Mouse (Mus musculus) embryonic facial prominence, embryonic 15.5 days (tissue): Measurements from ENCODE around the gene Sept6. TPM values are rescaled to one million over a fixed set of nuclear protein-coding genes. Genes with fewer than 3 reads are reported as not detected.

Experiments used
- ATAC-seq: fragments of 200-750 bp; cut with Nextera tagmentation; 2 replicates; pipeline ENCODE4 v1.8.0; 2017; ENCODE audit warnings: low read depth, moderate TSS enrichment; ENCODE audit not compliant: insufficient number of reproducible peaks, low FRiP score, low TSS enrichment
- H3K27ac ChIP-seq: fragments of 300-500 bp; sonication (generic); replicated peaks from 2 replicates; pipeline ENCODE4 v1.5.1; 2015; ENCODE audit warnings: mild to moderate bottlenecking, inconsistent platforms
- H3K27me3 ChIP-seq: fragments of 300-500 bp; sonication (generic); 2 replicates; pipeline ENCODE4 v1.6.1; 2015; ENCODE audit warnings: inconsistent platforms
- H3K36me3 ChIP-seq: fragments of 300-500 bp; sonication (generic); 2 replicates; pipeline ENCODE4 v1.6.1; 2015; ENCODE audit warnings: mild to moderate bottlenecking, inconsistent platforms
- H3K4me1 ChIP-seq: fragments of 300-500 bp; sonication (generic); 2 replicates; pipeline ENCODE4 v1.6.1; 2015; ENCODE audit warnings: inconsistent platforms
- H3K4me2 ChIP-seq: fragments of 300-500 bp; sonication (generic); replicated peaks from 2 replicates; pipeline ENCODE4 v1.6.1; 2015; ENCODE audit warnings: mild to moderate bottlenecking, inconsistent platforms
- H3K4me3 ChIP-seq: fragments of 300-500 bp; sonication (generic); replicated peaks from 2 replicates; pipeline ENCODE4 v1.5.1; 2015; ENCODE audit warnings: mild to moderate bottlenecking, inconsistent platforms
- H3K9ac ChIP-seq: fragments of 300-500 bp; sonication (generic); 2 replicates; pipeline ENCODE4 v1.6.1; 2015; ENCODE audit warnings: inconsistent platforms
- H3K9me3 ChIP-seq: fragments of 300-500 bp; sonication (generic); replicated peaks from 2 replicates; pipeline ENCODE4 v1.6.1; 2016; ENCODE audit warnings: inconsistent platforms
- WGBS: fragments of 180-500 bp; shearing (Covaris S2); methylation state at CpG from one replicate; pipeline ENCODE4 v1.1.7; 2015; 5-methylcytosine and 5-hydroxymethylcytosine counted together
- polyA plus RNA-seq: library from polyadenylated mRNA; unstranded; fragments of >200 nt; fragmentation: Nextera tagmentation; extraction: Ambion mirVana; gene quantifications from 2 replicates; pipeline ENCODE4 v1.2.1, GENCODE M21; 2015

Sept6 gene
- polyA plus RNA-seq, 1 experiment from 2014 or later, result 24.0 TPM

DNA sequence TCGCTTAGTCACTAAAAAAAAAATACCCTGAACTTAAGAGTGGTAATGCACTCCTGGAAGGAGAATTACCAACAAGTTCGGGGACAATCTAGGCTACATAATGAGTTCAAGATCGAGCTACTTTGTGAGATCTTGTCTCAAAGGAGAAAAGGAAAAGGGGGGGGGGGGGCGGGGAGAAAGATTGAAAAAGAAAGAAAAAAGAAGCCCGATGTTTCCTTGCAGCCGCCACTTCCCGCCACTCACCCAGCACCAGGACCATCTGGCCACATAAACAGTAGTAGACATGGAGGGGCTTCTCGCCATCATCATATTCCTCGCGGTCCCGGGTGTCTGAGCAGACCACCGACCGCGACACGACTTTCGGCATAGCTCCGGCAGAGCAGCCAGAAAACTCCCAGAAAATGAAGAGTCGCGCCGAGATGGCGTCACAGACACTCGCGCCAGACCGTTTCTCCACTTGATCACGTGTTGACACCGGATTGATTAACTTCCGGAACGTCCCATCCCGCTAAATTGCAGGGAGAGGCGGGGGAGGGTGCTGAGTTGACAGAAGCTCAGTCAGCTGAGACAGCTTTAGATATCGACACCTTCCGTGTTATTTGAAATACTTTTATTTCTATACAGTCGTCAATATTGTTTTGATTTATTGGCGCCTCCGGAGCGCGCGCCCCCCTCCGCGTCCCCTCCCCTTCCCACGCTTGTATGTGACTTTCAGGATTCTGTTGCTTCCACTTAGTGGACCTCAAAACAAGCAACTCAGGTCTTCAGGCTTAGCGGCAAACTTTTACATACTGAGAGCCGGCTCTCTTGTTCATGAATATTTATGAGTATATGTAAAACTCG is 127.6 kb downstream of the Sept6 start:
- Histone ChIP-seq H3K9me3 (no peaks in the 10 kb centered on the region), H3K27ac (peak overlapping the region; percentile 60; the same call in 1 of the 2 replicates), H3K9ac (no peak overlapping the region), H3K27me3 (no peaks in the 10 kb centered on the region), H3K4me2 (peak overlapping the region; percentile 44), H3K4me1 (0 out of 2 replicates have a peak, but pooled peaks cover 6% of the 10 kb centered on the region), H3K36me3 (no peaks in the 10 kb centered on the region), H3K4me3 (peak overlapping the region; percentile 46)
- WGBS, result 15% methylated on average over 41 of the region's 44 CpGs
- peak; percentile 82 for ATAC-seq

Other genes starting within 250 kb of the Sept6 start
- gene Slc25a43, start 248.1 kb downstream of the Sept6 start, polyA plus RNA-seq, result 2.0 and 3.1 TPM in 2 replicates
- gene Slc25a5, start 196.1 kb downstream of the Sept6 start, polyA plus RNA-seq, result 504 and 542 TPM in 2 replicates
- 112 and 119 TPM in 2 replicates for gene Ube2a, start 117.9 kb downstream of the Sept6 start, polyA plus RNA-seq
- 30.1 and 33.2 TPM in 2 replicates for gene C330007P06Rik, start 117.7 kb downstream of the Sept6 start, polyA plus RNA-seq
- gene Nkrf, start 88.9 kb downstream of the Sept6 start, polyA plus RNA-seq, result 1.3 and 2.1 TPM in 2 replicates
- not detected in 2 replicates for gene Sowahd, start 57.1 kb upstream of the Sept6 start, polyA plus RNA-seq
- 534 and 566 TPM in 2 replicates for gene Rpl39, start 93.6 kb upstream of the Sept6 start, polyA plus RNA-seq
- gene Upf3b, start 118.5 kb upstream of the Sept6 start, polyA plus RNA-seq, result 16.6 and 17.6 TPM in 2 replicates
- gene Nkap, start 135.0 kb upstream of the Sept6 start, polyA plus RNA-seq, result 14.1 and 16.5 TPM in 2 replicates
- 1.2 and 1.4 TPM in 2 replicates for gene Akap14, start 177.0 kb upstream of the Sept6 start, polyA plus RNA-seq
- 448 and 463 TPM in 2 replicates for gene Ndufa1, start 199.4 kb upstream of the Sept6 start, polyA plus RNA-seq
- gene Rnf113a1, start 199.5 kb upstream of the Sept6 start, polyA plus RNA-seq, result 12.6 and 13.4 TPM in 2 replicates
- gene Gm9, start 219.2 kb upstream of the Sept6 start, polyA plus RNA-seq, result not detected in 2 replicates
- not detected in 2 replicates for gene Rhox1, start 230.5 kb upstream of the Sept6 start, polyA plus RNA-seq